In the genomic region with DNA sequence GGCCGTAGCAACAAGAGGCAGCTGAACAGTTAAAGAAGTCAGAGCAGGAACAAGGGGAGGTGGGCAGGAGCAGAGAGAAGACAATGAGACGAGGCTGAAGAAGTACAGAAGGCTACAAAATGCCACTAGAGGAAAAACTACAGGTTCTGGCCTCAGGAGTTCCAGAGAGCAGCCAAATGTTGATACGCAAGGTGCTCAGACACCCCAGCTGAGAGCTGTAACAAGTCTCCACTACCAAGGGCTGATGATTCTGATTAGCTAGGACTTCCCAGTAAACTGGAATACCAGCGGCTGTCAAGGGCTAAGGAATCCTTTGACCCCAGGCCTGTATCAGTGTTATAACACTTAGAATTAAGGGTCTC, we compare ENCODE assay signal across 21 mouse cellular contexts.
DNase-seq lines count a peak whose midpoint lies in the region; ATAC-seq lines count a peak whose summit lies in the region.
"Had no signal": no experiment of that assay in that cellular context is flagged by ENCODE, and none has a peak within 500 bp of the region (broad histone marks: within the 10 kb centered on the region; RNA-seq: fewer than 3 reads in every experiment).

No protein-coding gene starts in this region.

- ATAC-seq in frontal cortex, adult (ENCODE audit: low TSS enrichment), result peak; percentile 16; the same call in 1 of the 2 replicates
- no peak for ATAC-seq in neural tube, embryonic 11.5 days (ENCODE audit: insufficient read depth, low FRiP score, low TSS enrichment)
- ATAC-seq in neural tube, embryonic 15.5 days (ENCODE audit: low FRiP score), result no peak
- ATAC-seq: activated CD4-positive, CD25-positive, alpha-beta regulatory T cell, adult 4 months; CD4-positive, CD25-positive, alpha-beta regulatory T cell, adult 4 months; intestine, embryonic 16.5 days had no signal

- peak; percentile 18 for DNase-seq in cerebellum, adult 11-12 months
- DNase-seq in cerebellum, postnatal 25 days, result no peak
- no peak for DNase-seq in frontal cortex, postnatal 10 days (ENCODE audit: low spot score in 2 of 2)
- DNase-seq in neural tube, embryonic 11.5 days (ENCODE audit: low spot score), result no peak
- DNase-seq in right cerebral cortex, adult 2 months (ENCODE audit: low spot score in 2 of 2), result no peak
- DNase-seq: adrenal gland, postnatal 10 days; gastrocnemius, postnatal 14 days; heart, adult 18-20 months; heart, postnatal 36 days; kidney, postnatal 36 days; liver, embryonic 13.5 days; lung, embryonic 14.5 days; lung, postnatal 4 days; thymus, postnatal 14 days had no signal

- no peak overlapping the region for H3K4me2 ChIP-seq in neural tube, embryonic 11.5 days (ENCODE audit: low read depth)
- H3K4me2 ChIP-seq in neural tube, embryonic 15.5 days, result no peak overlapping the region
- H3K4me2 ChIP-seq: embryonic facial prominence, embryonic 13.5 days; heart, embryonic 13.5 days; liver, embryonic 13.5 days; lung, embryonic 14.5 days had no signal

- no peak overlapping the region for H3K4me3 ChIP-seq in neural tube, embryonic 11.5 days (ENCODE audit: low read depth, low read length)
- H3K4me3 ChIP-seq in neural tube, embryonic 15.5 days (replicated peaks), result no peak overlapping the region
- H3K4me3 ChIP-seq: embryonic facial prominence, embryonic 13.5 days; heart, embryonic 13.5 days; liver, embryonic 13.5 days had no signal

- H3K9ac ChIP-seq in neural tube, embryonic 11.5 days (ENCODE audit: low read length), result no peak overlapping the region
- no peak overlapping the region for H3K9ac ChIP-seq in neural tube, embryonic 15.5 days (replicated peaks)
- H3K9ac ChIP-seq: embryonic facial prominence, embryonic 13.5 days; heart, embryonic 13.5 days; liver, embryonic 13.5 days; lung, embryonic 14.5 days had no signal

- WGBS in neural tube, embryonic 11.5 days, result 47% methylated on average over 4 of the region's 4 CpGs
- 46% methylated on average over 4 of the region's 4 CpGs for WGBS in neural tube, embryonic 15.5 days

- H3K36me3 ChIP-seq in neural tube, embryonic 11.5 days (ENCODE audit: control insufficient read depth, insufficient read depth, low read length), result no peaks in the 10 kb centered on the region
- no peaks in the 10 kb centered on the region for H3K36me3 ChIP-seq in neural tube, embryonic 15.5 days
- H3K36me3 ChIP-seq: embryonic facial prominence, embryonic 13.5 days; heart, embryonic 13.5 days; liver, embryonic 13.5 days had no signal

- H3K27me3 ChIP-seq in neural tube, embryonic 11.5 days (ENCODE audit: control insufficient read depth, insufficient read depth, low read length), result no peaks in the 10 kb centered on the region
- no peaks in the 10 kb centered on the region for H3K27me3 ChIP-seq in neural tube, embryonic 15.5 days (replicated peaks)
- H3K27me3 ChIP-seq: embryonic facial prominence, embryonic 13.5 days; heart, embryonic 13.5 days; liver, embryonic 13.5 days had no signal

- no peaks in the 10 kb centered on the region for H3K4me1 ChIP-seq in neural tube, embryonic 11.5 days (ENCODE audit: control insufficient read depth, insufficient read depth, low read length)
- peaks cover 11% of the 10 kb centered on the region for H3K4me1 ChIP-seq in neural tube, embryonic 15.5 days
- H3K4me1 ChIP-seq: heart, embryonic 13.5 days; liver, embryonic 13.5 days had no signal

- no peaks in the 10 kb centered on the region for H3K9me3 ChIP-seq in neural tube, embryonic 11.5 days (ENCODE audit: control insufficient read depth, low read length)
- H3K9me3 ChIP-seq in neural tube, embryonic 15.5 days (replicated peaks), result no peaks in the 10 kb centered on the region
- H3K9me3 ChIP-seq: embryonic facial prominence, embryonic 13.5 days; heart, embryonic 13.5 days; liver, embryonic 13.5 days had no signal

- H3K27ac ChIP-seq in neural tube, embryonic 11.5 days (ENCODE audit: low read depth, low read length), result 0 out of 2 replicates have a peak overlapping the region, but pooled peaks have one; percentile 21
- no peak overlapping the region for H3K27ac ChIP-seq in neural tube, embryonic 15.5 days (replicated peaks)
- H3K27ac ChIP-seq: embryonic facial prominence, embryonic 13.5 days; heart, embryonic 13.5 days; liver, embryonic 13.5 days had no signal
